Mouse (Mus musculus) liver, embryonic 14.5 days (tissue): ENCODE data around the gene Ypel4. TPM values are rescaled to one million over a fixed set of nuclear protein-coding genes. Genes with fewer than 3 reads are reported as not detected.
"Not testable (repeated sequence)": the region's sequence is repeated elsewhere in the genome, so short reads cannot be mapped to it uniquely, and the experiment has no call there.

Experiments
- ATAC-seq: fragments of 200-750 bp; cut with Nextera tagmentation; 2 replicates; pipeline ENCODE4 v1.8.0; 2017; ENCODE audit warnings: moderate number of reproducible peaks, mild to moderate bottlenecking, moderate library complexity; ENCODE audit not compliant: insufficient read depth
- DNase-seq, 3 experiments: peaks; one replicate each; pipeline ENCODE4 v3.0.0-alpha.2; 2012 to 2013; ENCODE audit warnings: low read depth in 3 of 3, low spot score in 3 of 3
- H3K27ac ChIP-seq: fragments of 300-500 bp; sonication (generic); 2 replicates; pipeline ENCODE4 v1.5.1; 2014; ENCODE audit warnings: moderate library complexity, mild to moderate bottlenecking, control low read depth, inconsistent platforms
- H3K27me3 ChIP-seq: fragments of 300-500 bp; sonication (generic); 2 replicates; pipeline ENCODE4 v1.6.1; 2014; ENCODE audit warnings: mild to moderate bottlenecking, low read length, moderate library complexity; ENCODE audit not compliant: control insufficient read depth, insufficient read depth
- H3K36me3 ChIP-seq: fragments of 300-500 bp; sonication (generic); replicated peaks from 2 replicates; pipeline ENCODE4 v1.6.1; 2014; ENCODE audit warnings: low read depth; ENCODE audit not compliant: control insufficient read depth, insufficient read depth
- H3K4me1 ChIP-seq, 2 experiments: fragments of 200-500 bp in 1 of 2; fragments of 300-500 bp in 1 of 2; sonication (generic) in 1 of 2; replicated peaks; 2 replicates each; pipeline ENCODE4 v1.6.1; 2012 to 2014; ENCODE audit warnings: antibody characterized with exemption in 1 of 2, inconsistent platforms in 1 of 2, low read length in 1 of 2; ENCODE audit not compliant: control insufficient read depth in 2 of 2, insufficient read depth in 2 of 2
- H3K4me2 ChIP-seq: fragments of 300-500 bp; sonication (generic); 2 replicates; pipeline ENCODE4 v1.6.1; 2014; ENCODE audit warnings: low read depth, mild to moderate bottlenecking, control low read depth, moderate library complexity
- H3K4me3 ChIP-seq, 2 experiments: fragments of 200-500 bp in 1 of 2; fragments of 300-500 bp in 1 of 2; sonication (generic) in 1 of 2; 2 replicates each; pipeline ENCODE4 v1.5.1; 2012 to 2014; ENCODE audit warnings: low read depth in 2 of 2, low read length in 2 of 2, mild to moderate bottlenecking in 2 of 2, control low read depth in 1 of 2, inconsistent platforms in 1 of 2, moderate library complexity in 1 of 2; ENCODE audit not compliant: insufficient read depth in 1 of 2
- H3K9ac ChIP-seq: fragments of 300-500 bp; sonication (generic); replicated peaks from 2 replicates; pipeline ENCODE4 v1.6.1; 2014; ENCODE audit warnings: mild to moderate bottlenecking, control low read depth, moderate library complexity
- H3K9me3 ChIP-seq: fragments of 300-500 bp; sonication (generic); 2 replicates; pipeline ENCODE4 v1.6.1; 2016; ENCODE audit warnings: low read length, mixed read lengths; ENCODE audit not compliant: control insufficient read depth
- CTCF ChIP-seq: IDR thresholded peaks from 2 replicates; pipeline ENCODE4 v1.5.1; 2016; ENCODE audit warnings: antibody characterized with exemption, low read depth, control low read depth
- EP300 ChIP-seq: IDR thresholded peaks from 2 replicates; pipeline ENCODE4 v1.6.1; 2016; ENCODE audit warnings: antibody characterized with exemption, low read depth
- WGBS: fragments of 180-500 bp; shearing (Covaris S2); extraction: QIAGEN DNeasy Blood & Tissue Kit; methylation state at CpG from one replicate; pipeline ENCODE4 v1.1.7; 2014; ENCODE audit not compliant: insufficient replicate concordance; 5-methylcytosine and 5-hydroxymethylcytosine counted together
- polyA plus RNA-seq, 2 experiments: library from polyadenylated mRNA; depleted of rRNA in 1 of 2; stranded (reverse) in 1 of 2; unstranded in 1 of 2; fragments of >200 nt; fragmentation: Nextera tagmentation in 1 of 2; extraction: Ambion mirVana in 1 of 2; gene quantifications; 2 replicates each; pipeline versions ENCODE4 v1.2.1 to v1.2.3; 2012 to 2014

The Ypel4 gene
- polyA plus RNA-seq, 2 experiments: 53.4 to 145 TPM

GRCm38 (mm10) chr2:84727172-84727858 is 6.5 kb upstream of the Ypel4 start, which contains the start of gene Clp1:
Clp1 (minus strand) TSS chr2:84727350.
- Histone ChIP-seq H3K4me3 (peak within 1 kb of the TSS; percentile 80 to 94), H3K9me3 (no peaks in the 10 kb centered on the region), H3K4me2 (peak within 1 kb of the TSS; percentile 81), H3K27me3 (no peaks in the 10 kb centered on the region), H3K36me3 (peaks cover 34% of the 10 kb centered on the region), H3K4me1 (peaks cover 35 to 38% of the 10 kb centered on the region in 2 experiments), H3K27ac (peak within 1 kb of the TSS; percentile 87), H3K9ac (peak within 1 kb of the TSS; percentile 82)
- DNase-seq (peak; percentile 97 to 98 (median 98)), ATAC-seq (peak; percentile 95)
- TF ChIP-seq CTCF (no peak; the same call in 1 of the 2 replicates), EP300 (peak; percentile 8; the same call in 1 of the 2 replicates)
- WGBS: under 1% methylated on average over 39 of the region's 39 CpGs

- H3K27me3 ChIP-seq, H3K9ac ChIP-seq, DNase-seq, H3K9me3 ChIP-seq, ATAC-seq: not testable (repeated sequence)
- 76% methylated on average over 5 of the region's 5 CpGs for WGBS
- Histone ChIP-seq H3K4me2 (peak overlapping the region; percentile 80), H3K36me3 (peaks cover 27% of the 10 kb centered on the region), H3K4me3 (peak overlapping the region in 1 of 2 experiments; percentile 80; a peak in 1 of 4 replicates), H3K4me1 (peaks cover 43 to 47% of the 10 kb centered on the region in 2 experiments), H3K27ac (peak overlapping the region; percentile 87)
These were observed 5.7 kb upstream of the Ypel4 start for GRCm38 (mm10) chr2:84728191-84728590.

GRCm38 (mm10) chr2:84731206-84731605 is 2.7 kb upstream of the Ypel4 start:
- H3K4me1 ChIP-seq: peaks cover 49 to 53% of the 10 kb centered on the region in 2 experiments
- H3K9ac ChIP-seq: no peak overlapping the region
- ATAC-seq: no peak

GRCm38 (mm10) chr2:84732394-84732793 is 1.5 kb upstream of the Ypel4 start:
- no peak for ATAC-seq
- WGBS: 63% methylated on average over 1 of the region's 1 CpGs
- peaks cover 19% of the 10 kb centered on the region for H3K36me3 ChIP-seq
- peaks cover 8% of the 10 kb centered on the region for H3K27me3 ChIP-seq
- no peak for TF ChIP-seq CTCF
- TF ChIP-seq EP300: peak; percentile 59
- H3K27ac ChIP-seq: peak overlapping the region; percentile 100
- 0 out of 4 replicates have a peak overlapping the region, but pooled peaks of 1 of the 2 experiments have one; percentile 3 for H3K4me3 ChIP-seq
- peaks cover 56 to 65% of the 10 kb centered on the region in 2 experiments for H3K4me1 ChIP-seq
- peak overlapping the region; percentile 95 for H3K4me2 ChIP-seq
- no peaks in the 10 kb centered on the region for H3K9me3 ChIP-seq
- DNase-seq: no peak
- peak overlapping the region; percentile 86 for H3K9ac ChIP-seq

More at GRCm38 (mm10) chr2:84731206-84731605, 2.7 kb upstream of the Ypel4 start:
- H3K36me3 ChIP-seq: peaks cover 7% of the 10 kb centered on the region
- no peak overlapping the region for H3K4me2 ChIP-seq
- peak overlapping the region; percentile 100 for H3K27ac ChIP-seq
- 66% methylated on average over 3 of the region's 3 CpGs for WGBS
- no peaks in the 10 kb centered on the region for H3K9me3 ChIP-seq
- no peak for DNase-seq
- TF ChIP-seq EP300 (no peak), CTCF (no peak)
- H3K4me3 ChIP-seq: no peak overlapping the region
- no peaks in the 10 kb centered on the region; the same call in 1 of the 2 replicates for H3K27me3 ChIP-seq

- H3K9me3 ChIP-seq: no peaks in the 10 kb centered on the region
- peaks cover 8% of the 10 kb centered on the region for H3K27me3 ChIP-seq
- H3K9ac ChIP-seq: peak overlapping the region; percentile 86
- H3K4me1 ChIP-seq: peaks cover 69 to 85% of the 10 kb centered on the region in 2 experiments
- peak overlapping the region; percentile 95 for H3K4me2 ChIP-seq
- H3K27ac ChIP-seq: peak overlapping the region; percentile 100
- no peak for TF ChIP-seq EP300
- TF ChIP-seq CTCF: no peak
- H3K36me3 ChIP-seq: peaks cover 39% of the 10 kb centered on the region
- ATAC-seq (no peak), DNase-seq (no peak)
- WGBS: under 1% methylated on average over 11 of the region's 11 CpGs
- peak overlapping the region; percentile 86 to 99 for H3K4me3 ChIP-seq
These were observed 550 bp downstream of the Ypel4 start for GRCm38 (mm10) chr2:84734351-84734864.
